Mouse (Mus musculus) cerebellum, adult 11-12 months (tissue): ENCODE data around the gene Slc5a7.

Experiments used
- DNase-seq: peaks from one replicate; pipeline ENCODE4 v3.0.0; 2022

The Slc5a7 gene

GRCm38 (mm10) chr17:54298934-54299333 lies at the start of gene Slc5a7:
Slc5a7 (minus strand) TSS chr17:54299034.
- no peak for DNase-seq

- DNase-seq, result no peak
These were observed 48.8 kb upstream of the Slc5a7 start for GRCm38 (mm10) chr17:54347672-54348071.

GRCm38 (mm10) chr17:54343395-54343794 lies 44.6 kb upstream of the Slc5a7 start:
- no peak for DNase-seq

GRCm38 (mm10) chr17:54298232-54298924 lies 456 bp downstream of the Slc5a7 start:
- no peak for DNase-seq

GRCm38 (mm10) chr17:54250783-54251182 lies 48.1 kb downstream of the Slc5a7 start:
- no peak for DNase-seq

GRCm38 (mm10) chr17:54243650-54244300 lies 55.1 kb downstream of the Slc5a7 start:
- DNase-seq, result no peak

GRCm38 (mm10) chr17:54239435-54239834 lies 59.4 kb downstream of the Slc5a7 start:
- no peak for DNase-seq
